Mouse (Mus musculus): ENCODE data around the gene Eef1akmt4. TPM values are rescaled to one million over a fixed set of nuclear protein-coding genes. Genes with fewer than 3 reads are reported as not detected.
"Not testable (repeated sequence)": the region's sequence is repeated elsewhere in the genome, so short reads cannot be mapped to it uniquely, and the experiment has no call there.

Gene Eef1akmt4
- total RNA-seq, 2 experiments from 2014 or later = 5.5 to 5.9 TPM

GRCm38 (mm10) chr16:20621191-20621990 lies 10.0 kb downstream of the Eef1akmt4 start, which contains the start of gene Camk2n2:
Camk2n2 (minus strand) TSS chr16:20621287.
- peak; percentile 53 for DNase-seq
- intact Hi-C loops (cut with DNase I; ENCODE audit: low total_unique reads) = no loop called here

GRCm38 (mm10) chr16:20621991-20622685 lies 10.7 kb downstream of the Eef1akmt4 start:
- peak; percentile 42 for DNase-seq
- intact Hi-C loops (cut with DNase I; ENCODE audit: low total_unique reads) = no loop called here

GRCm38 (mm10) chr16:20623211-20623610 lies 11.8 kb downstream of the Eef1akmt4 start:
- intact Hi-C loops (cut with DNase I; ENCODE audit: low total_unique reads) = no loop called here
- DNase-seq = no peak

- intact Hi-C loops (cut with DNase I; ENCODE audit: low total_unique reads) = no loop called here
- DNase-seq = no peak
These were observed 17.5 kb downstream of the Eef1akmt4 start for GRCm38 (mm10) chr16:20628871-20629391.

GRCm38 (mm10) chr16:20629731-20630634 lies 18.6 kb downstream of the Eef1akmt4 start, which contains the start of gene Ece2:
Ece2 (plus strand) TSS chr16:20629828.
- peak; percentile 25 for DNase-seq
- intact Hi-C loops (cut with DNase I; ENCODE audit: low total_unique reads) = no loop called here

- intact Hi-C loops (cut with DNase I; ENCODE audit: low total_unique reads) = no loop called here
- no peak for DNase-seq
These were observed 26.0 kb downstream of the Eef1akmt4 start for GRCm38 (mm10) chr16:20637410-20637809.

GRCm38 (mm10) chr16:20638367-20638766 lies 27.0 kb downstream of the Eef1akmt4 start:
- no peak for DNase-seq
- intact Hi-C loops (cut with DNase I; ENCODE audit: low total_unique reads) = no loop called here

- intact Hi-C loops (cut with DNase I; ENCODE audit: low total_unique reads) = loop anchor here (5.0 kb wide), 1 partner anchor 135 kb away; no protein-coding TSS in a partner anchor
- peak; percentile 75 for DNase-seq
These were observed 30.8 kb downstream of the Eef1akmt4 start for GRCm38 (mm10) chr16:20642161-20642560.

- DNase-seq = no peak
- intact Hi-C loops (cut with DNase I; ENCODE audit: low total_unique reads) = loop anchor here (5.0 kb wide), 1 partner anchor 137 kb away; no protein-coding TSS in a partner anchor
These were observed 32.5 kb downstream of the Eef1akmt4 start for GRCm38 (mm10) chr16:20643911-20644310.

GRCm38 (mm10) chr16:20651076-20651946 lies 39.9 kb downstream of the Eef1akmt4 start, which contains the start of gene Psmd2:
Psmd2 (plus strand) TSS chr16:20651652.
- peak; percentile 97 for DNase-seq
- intact Hi-C loops (cut with DNase I; ENCODE audit: low total_unique reads) = no loop called here

- DNase-seq = no peak
- intact Hi-C loops (cut with DNase I; ENCODE audit: low total_unique reads) = no loop called here
These were observed 40.5 kb downstream of the Eef1akmt4 start for GRCm38 (mm10) chr16:20651947-20652310.

GRCm38 (mm10) chr16:20653315-20653714 lies 41.9 kb downstream of the Eef1akmt4 start:
- intact Hi-C loops (cut with DNase I; ENCODE audit: low total_unique reads) = no loop called here
- no peak for DNase-seq

- DNase-seq = no peak
- intact Hi-C loops (cut with DNase I; ENCODE audit: low total_unique reads) = no loop called here
These were observed 46.3 kb downstream of the Eef1akmt4 start for GRCm38 (mm10) chr16:20657661-20658060.

GRCm38 (mm10) chr16:20668013-20668412 lies 56.6 kb downstream of the Eef1akmt4 start, which contains the start of gene Eif4g1:
Eif4g1 (plus strand) TSS chr16:20668313.
- DNase-seq; intact Hi-C loops (cut with DNase I; ENCODE audit: low total_unique reads): not testable (repeated sequence)

Data from gastrocnemius, postnatal 14 days (tissue).